Mouse (Mus musculus) neural tube, embryonic 11.5 days (tissue): ENCODE results near the gene C2cd4d. TPM values are rescaled to one million over a fixed set of nuclear protein-coding genes. Genes with fewer than 3 reads are reported as not detected.
A peak's percentile ranks its signal among the peaks of the same experiment; 100 is the strongest.

Experiments
- ATAC-seq: fragments of 200-750 bp; cut with Nextera tagmentation; 2 replicates; pipeline ENCODE4 v1.8.0; 2017; ENCODE audit warnings: moderate number of reproducible peaks, mild to moderate bottlenecking, moderate TSS enrichment, moderate library complexity; ENCODE audit not compliant: insufficient read depth, low FRiP score, low TSS enrichment
- DNase-seq: peaks from one replicate; pipeline ENCODE4 v3.0.0-alpha.2; 2015; ENCODE audit warnings: low spot score
- H3K27ac ChIP-seq: fragments of 300-500 bp; sonication (generic); 2 replicates; pipeline ENCODE4 v1.5.1; 2014; ENCODE audit warnings: low read depth, mild to moderate bottlenecking, low read length
- H3K27me3 ChIP-seq: fragments of 300-500 bp; sonication (generic); 2 replicates; pipeline ENCODE4 v1.6.1; 2014; ENCODE audit warnings: mild to moderate bottlenecking, low read length, mixed read lengths; ENCODE audit not compliant: control insufficient read depth, insufficient read depth
- H3K36me3 ChIP-seq: fragments of 300-500 bp; sonication (generic); 2 replicates; pipeline ENCODE4 v1.6.1; 2014; ENCODE audit warnings: mild to moderate bottlenecking, low read length, moderate library complexity, mixed read lengths; ENCODE audit not compliant: control insufficient read depth, insufficient read depth
- H3K4me1 ChIP-seq: fragments of 300-500 bp; sonication (generic); 2 replicates; pipeline ENCODE4 v1.6.1; 2014; ENCODE audit warnings: low read length, mixed read lengths; ENCODE audit not compliant: control insufficient read depth, insufficient read depth
- H3K4me2 ChIP-seq: fragments of 300-500 bp; sonication (generic); 2 replicates; pipeline ENCODE4 v1.6.1; 2014; ENCODE audit warnings: low read depth, mild to moderate bottlenecking, moderate library complexity
- H3K4me3 ChIP-seq: fragments of 300-500 bp; sonication (generic); 2 replicates; pipeline ENCODE4 v1.5.1; 2014; ENCODE audit warnings: low read depth, low read length
- H3K9ac ChIP-seq: fragments of 300-500 bp; sonication (generic); 2 replicates; pipeline ENCODE4 v1.6.1; 2014; ENCODE audit warnings: mild to moderate bottlenecking, low read length
- H3K9me3 ChIP-seq: fragments of 300-500 bp; sonication (generic); 2 replicates; pipeline ENCODE4 v1.6.1; 2016; ENCODE audit warnings: low read length; ENCODE audit not compliant: control insufficient read depth
- WGBS: fragments of 180-500 bp; shearing (Covaris S2); extraction: QIAGEN DNeasy Blood & Tissue Kit; methylation state at CpG from one replicate; pipeline ENCODE4 v1.1.7; 2014; 5-methylcytosine and 5-hydroxymethylcytosine counted together
- polyA plus RNA-seq: library from polyadenylated mRNA; unstranded; fragments of >200 nt; fragmentation: Nextera tagmentation; extraction: Ambion mirVana; gene quantifications from 2 replicates; pipeline ENCODE4 v1.2.1, GENCODE M21; 2014

C2cd4d gene
- polyA plus RNA-seq, 1 experiment from 2014 or later, result 1.6 TPM

DNA sequence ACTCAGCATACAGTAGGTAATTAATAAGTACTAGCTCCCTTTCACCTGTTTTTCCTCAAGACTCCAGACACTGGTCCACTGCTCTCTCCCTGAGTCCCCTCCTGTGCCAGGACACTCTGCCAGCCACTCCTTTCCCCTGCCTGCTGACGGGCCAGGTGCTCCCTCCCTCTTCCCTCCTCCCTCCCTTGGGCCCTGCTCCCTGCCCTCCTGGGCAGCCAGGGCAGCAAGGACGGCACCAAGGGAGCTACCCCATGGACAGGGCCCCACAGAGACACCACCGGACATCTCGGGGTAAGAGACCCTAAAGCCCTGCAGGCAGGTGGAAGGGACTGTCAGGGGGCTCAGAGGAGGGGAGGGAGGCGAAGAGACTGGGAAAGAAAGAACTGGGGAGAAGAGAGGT, 10.4 kb downstream of the C2cd4d start, which contains the start of gene Rorc:
TSS of gene Rorc (plus strand) at position 154 of the 400 bp plus-strand sequence.
- Histone ChIP-seq H3K4me2 (peak within 1 kb of the TSS; percentile 16; the same call in 1 of the 2 replicates), H3K27ac (no peak within 1 kb of the TSS), H3K27me3 (no peaks in the 10 kb centered on the region), H3K36me3 (no peaks in the 10 kb centered on the region), H3K4me3 (no peak within 1 kb of the TSS), H3K9me3 (no peaks in the 10 kb centered on the region), H3K9ac (peak within 1 kb of the TSS; percentile 6; the same call in 1 of the 2 replicates), H3K4me1 (peaks cover 5% of the 10 kb centered on the region)
- no peak for ATAC-seq
- DNase-seq, result no peak
- WGBS, result 14% methylated on average over 5 of the region's 5 CpGs

DNA sequence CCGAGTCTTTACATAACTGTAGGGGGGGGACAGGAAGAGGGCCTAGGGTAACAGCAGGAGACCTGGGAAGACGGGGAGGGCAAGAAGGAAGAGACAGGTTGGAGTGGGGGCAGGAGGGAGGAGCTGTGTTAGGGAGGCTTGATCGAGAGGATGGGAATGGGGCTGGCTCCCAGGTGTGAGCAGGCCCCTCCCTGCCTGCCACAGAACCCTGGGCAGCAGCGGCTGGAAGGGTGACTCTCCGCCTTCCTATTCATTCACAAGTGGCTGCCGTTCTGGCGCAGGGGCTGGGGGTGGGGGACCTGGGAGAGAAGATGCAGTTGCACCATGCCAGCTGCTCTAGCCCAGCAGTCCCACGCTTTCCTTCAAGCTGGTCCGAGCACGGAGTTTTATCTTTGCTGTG, 10.9 kb downstream of the C2cd4d start:
- WGBS, result 2% methylated on average over 10 of the region's 10 CpGs
- Histone ChIP-seq H3K4me1 (peaks cover 5% of the 10 kb centered on the region), H3K27ac (no peak overlapping the region), H3K4me2 (peak overlapping the region; percentile 16; the same call in 1 of the 2 replicates), H3K36me3 (no peaks in the 10 kb centered on the region), H3K9me3 (no peaks in the 10 kb centered on the region), H3K4me3 (no peak overlapping the region), H3K27me3 (no peaks in the 10 kb centered on the region), H3K9ac (peak overlapping the region; percentile 6; the same call in 1 of the 2 replicates)
- DNase-seq, result no peak
- ATAC-seq, result peak; percentile 13; the same call in 1 of the 2 replicates

DNA sequence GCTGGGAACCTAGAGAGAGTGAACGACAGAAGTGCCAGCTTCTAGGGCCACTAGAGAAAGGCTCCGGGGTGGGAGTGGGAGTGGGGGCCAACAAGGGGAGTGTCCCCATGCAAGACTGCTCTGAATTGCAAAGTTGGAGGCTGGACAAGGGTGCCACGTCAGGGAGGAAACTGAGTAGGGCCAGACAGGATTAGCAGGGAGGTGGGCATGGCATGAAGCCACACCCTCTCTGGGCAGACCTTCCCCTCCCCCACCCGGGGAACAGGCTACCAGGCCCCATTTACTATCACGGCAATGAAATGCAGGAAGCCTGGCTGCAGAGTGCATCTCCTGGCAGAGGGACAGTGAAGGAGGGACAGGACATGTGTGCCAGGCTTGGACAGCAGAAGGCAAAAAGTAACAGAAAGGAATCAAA, 11.4 kb downstream of the C2cd4d start:
- ATAC-seq (peak; percentile 26; the same call in 1 of the 2 replicates), DNase-seq (no peak)
- Histone ChIP-seq H3K4me1 (peaks cover 5% of the 10 kb centered on the region), H3K27me3 (no peaks in the 10 kb centered on the region), H3K27ac (no peak overlapping the region), H3K4me2 (0 out of 2 replicates have a peak overlapping the region, but pooled peaks have one; percentile 16), H3K9ac (no peak overlapping the region; the same call in 1 of the 2 replicates), H3K36me3 (no peaks in the 10 kb centered on the region), H3K4me3 (no peak overlapping the region), H3K9me3 (no peaks in the 10 kb centered on the region)
- WGBS, result 4% methylated on average over 5 of the region's 5 CpGs

DNA sequence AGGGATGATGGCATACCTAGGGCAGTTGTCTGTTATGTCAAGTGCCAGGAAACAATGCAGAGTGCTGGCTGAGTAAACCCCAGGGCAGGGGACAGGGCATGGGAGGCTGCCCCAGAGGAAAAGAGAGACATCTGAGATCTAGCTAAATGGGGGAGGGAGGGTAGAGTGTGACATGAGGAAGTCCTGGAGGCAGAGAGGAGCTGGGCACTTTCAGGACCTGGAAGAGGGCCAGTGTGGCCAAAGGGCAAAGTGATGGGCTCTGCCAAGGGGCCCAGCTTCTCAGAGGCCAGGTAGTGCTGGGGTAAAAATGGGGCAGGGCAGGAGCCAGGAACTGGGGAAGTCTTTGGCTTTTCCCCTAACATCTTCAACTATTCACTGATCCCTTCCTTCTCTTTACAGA, 12.4 kb downstream of the C2cd4d start:
- Histone ChIP-seq H3K27ac (no peak overlapping the region), H3K9ac (no peak overlapping the region), H3K4me1 (peaks cover 5% of the 10 kb centered on the region), H3K9me3 (no peaks in the 10 kb centered on the region), H3K4me3 (no peak overlapping the region), H3K36me3 (no peaks in the 10 kb centered on the region), H3K27me3 (no peaks in the 10 kb centered on the region), H3K4me2 (no peak overlapping the region)
- DNase-seq (no peak), ATAC-seq (no peak)

DNA sequence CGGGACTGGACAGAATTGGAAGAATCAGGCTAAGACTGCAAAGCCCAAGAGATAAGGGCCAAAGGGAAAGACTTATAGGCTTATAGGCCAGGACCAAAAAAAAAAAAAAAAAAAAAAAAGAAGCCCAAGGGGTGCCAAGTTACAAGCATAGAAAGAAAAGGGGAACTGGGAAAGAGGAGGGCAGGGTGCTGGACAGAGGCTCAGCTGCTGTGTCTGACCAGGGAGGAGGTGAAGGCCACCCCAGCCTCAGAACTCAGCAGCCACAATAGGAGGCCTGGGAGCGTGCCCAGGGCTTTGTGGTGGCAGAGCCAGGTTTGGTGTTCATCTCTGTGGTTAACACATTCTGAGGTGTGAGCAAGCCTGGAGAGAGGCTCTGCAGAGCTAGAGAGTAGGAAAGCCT, 12.9 kb downstream of the C2cd4d start:
- ATAC-seq (no peak), DNase-seq (no peak)
- no peak overlapping the region for H3K27ac ChIP-seq
- no peaks in the 10 kb centered on the region for H3K9me3 ChIP-seq
- peaks cover 5% of the 10 kb centered on the region for H3K4me1 ChIP-seq
- WGBS, result 79% methylated on average over 2 of the region's 2 CpGs
- no peak overlapping the region for H3K4me3 ChIP-seq
- H3K9ac ChIP-seq, result no peak overlapping the region
- H3K27me3 ChIP-seq, result no peaks in the 10 kb centered on the region
- no peaks in the 10 kb centered on the region for H3K36me3 ChIP-seq
- H3K4me2 ChIP-seq, result no peak overlapping the region

DNA sequence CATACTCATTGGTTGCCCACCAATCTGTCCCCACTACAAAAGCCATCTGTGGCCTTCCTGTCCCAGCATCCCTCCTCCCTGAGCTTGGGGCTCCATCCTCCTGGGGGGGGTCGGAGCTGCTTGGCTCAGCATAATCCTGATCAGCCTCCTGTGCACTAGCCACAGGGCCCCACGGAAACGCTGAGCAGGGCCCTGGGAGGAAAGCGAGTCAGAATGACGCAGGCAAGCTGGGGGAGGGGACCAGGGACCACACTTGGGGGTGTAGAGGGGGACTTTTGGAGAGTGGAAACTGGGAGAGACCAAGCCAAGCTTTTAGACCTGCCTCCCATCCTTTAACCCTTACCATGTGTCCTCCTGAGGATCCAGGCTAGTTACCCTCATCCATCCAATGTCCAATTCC, 13.6 kb downstream of the C2cd4d start:
- H3K4me1 ChIP-seq, result peaks cover 5% of the 10 kb centered on the region
- H3K27me3 ChIP-seq, result no peaks in the 10 kb centered on the region
- WGBS, result 63% methylated on average over 5 of the region's 5 CpGs
- DNase-seq (no peak), ATAC-seq (no peak)
- no peaks in the 10 kb centered on the region for H3K36me3 ChIP-seq
- no peak overlapping the region for H3K4me2 ChIP-seq
- no peaks in the 10 kb centered on the region for H3K9me3 ChIP-seq
- no peak overlapping the region for H3K4me3 ChIP-seq
- H3K9ac ChIP-seq, result no peak overlapping the region
- no peak overlapping the region for H3K27ac ChIP-seq

DNA sequence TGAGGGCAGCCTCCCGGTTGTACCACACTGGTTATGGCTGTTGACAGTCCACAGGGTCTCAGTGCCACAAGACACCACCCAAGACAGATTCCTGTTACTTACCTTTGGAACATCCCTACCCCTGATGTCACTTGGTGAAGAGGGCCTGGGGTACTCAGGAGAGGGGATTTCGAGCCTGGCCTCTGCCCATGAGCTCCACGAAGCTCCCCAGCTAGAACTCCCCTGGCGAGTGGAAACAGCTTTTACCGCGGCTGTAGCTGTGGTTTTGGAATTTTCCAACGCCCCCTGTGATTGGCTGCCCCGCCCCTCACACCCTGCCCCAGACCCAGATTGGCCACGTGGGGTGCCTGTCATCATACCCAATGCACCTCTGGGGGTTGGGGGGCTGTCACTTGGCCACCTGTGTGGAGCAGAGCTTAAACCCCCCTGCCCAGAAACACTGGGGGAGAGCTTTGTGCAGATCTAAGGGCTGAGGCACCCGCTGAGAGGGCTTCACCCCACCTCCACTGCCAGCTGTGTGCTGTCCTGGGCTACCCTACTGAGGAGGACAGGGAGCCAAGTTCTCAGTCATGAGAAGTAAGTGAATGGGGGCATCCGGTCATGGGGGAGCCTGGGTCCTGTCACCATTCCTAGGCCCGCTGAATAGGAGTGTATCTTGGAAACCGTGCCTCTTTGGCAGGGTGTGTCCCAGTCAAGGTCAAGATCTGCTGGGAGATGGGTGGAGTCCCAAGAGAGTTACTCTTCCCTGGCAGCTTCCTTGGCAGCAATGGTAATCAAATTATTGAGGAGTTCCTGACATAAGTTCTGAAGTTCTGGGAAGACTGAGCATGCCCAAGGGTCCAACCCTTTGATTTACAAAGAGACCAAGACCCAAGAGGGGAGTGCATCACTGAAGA, 15.0 kb downstream of the C2cd4d start:
- Histone ChIP-seq H3K9me3 (no peaks in the 10 kb centered on the region), H3K9ac (no peak overlapping the region), H3K4me3 (no peak overlapping the region), H3K4me1 (peaks cover 5% of the 10 kb centered on the region), H3K36me3 (no peaks in the 10 kb centered on the region), H3K27ac (no peak overlapping the region), H3K27me3 (no peaks in the 10 kb centered on the region), H3K4me2 (no peak overlapping the region)
- no peak for ATAC-seq
- no peak for DNase-seq
- 19% methylated on average over 13 of the region's 13 CpGs for WGBS

DNA sequence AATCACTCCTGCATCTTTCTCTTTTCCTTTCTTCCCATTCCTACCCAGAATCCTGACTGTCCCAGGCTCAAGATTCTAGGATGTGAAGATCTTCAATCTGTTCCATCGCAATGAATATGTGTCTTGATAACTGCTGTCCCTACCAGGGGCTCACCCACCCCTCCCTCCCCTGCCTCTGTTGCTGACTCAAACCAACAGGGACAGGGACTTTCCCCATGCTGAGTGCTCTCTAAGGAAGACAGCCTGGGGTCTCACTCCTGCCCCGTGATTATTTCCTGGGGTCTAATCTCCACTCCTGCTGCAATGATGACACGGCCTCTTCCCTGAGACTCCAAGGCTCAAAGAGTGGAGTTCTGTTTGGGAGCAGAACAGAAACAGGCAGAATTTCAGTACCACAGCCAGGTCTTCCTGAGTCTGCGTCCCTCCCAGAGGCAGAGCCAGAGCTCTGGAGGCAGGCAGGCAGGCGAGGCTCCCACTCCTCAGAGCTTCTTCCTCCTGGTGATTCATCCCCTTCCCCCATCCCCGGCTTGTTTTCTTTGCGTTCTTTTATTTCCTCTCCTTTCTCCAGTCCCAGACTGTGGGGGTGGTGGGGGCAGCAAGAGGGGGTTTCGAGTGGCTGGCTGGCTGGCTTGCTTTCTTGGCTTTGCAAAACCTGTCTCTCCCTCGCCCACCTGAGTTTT, 17.7 kb downstream of the C2cd4d start:
- Histone ChIP-seq H3K36me3 (no peaks in the 10 kb centered on the region), H3K27me3 (no peaks in the 10 kb centered on the region), H3K9me3 (no peaks in the 10 kb centered on the region), H3K9ac (no peak overlapping the region), H3K4me2 (no peak overlapping the region), H3K4me1 (no peaks in the 10 kb centered on the region), H3K27ac (no peak overlapping the region), H3K4me3 (no peak overlapping the region)
- DNase-seq (no peak), ATAC-seq (no peak)
- 26% methylated on average over 9 of the region's 9 CpGs for WGBS
